Mouse (Mus musculus) embryonic facial prominence, embryonic 14.5 days (tissue): ENCODE measurements at regions not wholly inside any gene's neighbourhood (a gene's known extent, or its start where the extent isn't known, plus 50 kb on each side); places are given as distances from the start of the nearest gene placed in this dataset.

Experiments used
- ATAC-seq: fragments of 200-750 bp; cut with Nextera tagmentation; 2 replicates; pipeline ENCODE4 v1.8.0; 2017; ENCODE audit warnings: low read depth, moderate number of reproducible peaks, moderate TSS enrichment
- DNase-seq: peaks from one replicate; pipeline ENCODE4 v3.0.0-alpha.2; 2015; ENCODE audit warnings: low spot score
- H3K27ac ChIP-seq: fragments of 300-500 bp; sonication (generic); replicated peaks from 2 replicates; pipeline ENCODE4 v1.5.1; 2014; ENCODE audit warnings: low read depth, mild to moderate bottlenecking, low read length, moderate library complexity
- H3K27me3 ChIP-seq: fragments of 300-500 bp; sonication (generic); replicated peaks from 2 replicates; pipeline ENCODE4 v1.6.1; 2014; ENCODE audit warnings: low read length; ENCODE audit not compliant: control insufficient read depth, insufficient read depth
- H3K36me3 ChIP-seq: fragments of 300-500 bp; sonication (generic); 2 replicates; pipeline ENCODE4 v1.6.1; 2014; ENCODE audit warnings: low read length, mixed read lengths; ENCODE audit not compliant: control insufficient read depth, insufficient read depth
- H3K4me1 ChIP-seq: fragments of 300-500 bp; sonication (generic); 2 replicates; pipeline ENCODE4 v1.6.1; 2014; ENCODE audit warnings: antibody characterized with exemption, low read length; ENCODE audit not compliant: control insufficient read depth, insufficient read depth
- H3K4me2 ChIP-seq: fragments of 300-500 bp; sonication (generic); 2 replicates; pipeline ENCODE4 v1.6.1; 2014; ENCODE audit warnings: low read depth, mild to moderate bottlenecking, low read length, moderate library complexity, mixed read lengths
- H3K4me3 ChIP-seq: fragments of 300-500 bp; sonication (generic); 2 replicates; pipeline ENCODE4 v1.5.1; 2014; ENCODE audit warnings: low read depth, mild to moderate bottlenecking, low read length
- H3K9ac ChIP-seq: fragments of 300-500 bp; sonication (generic); 2 replicates; pipeline ENCODE4 v1.6.1; 2014; ENCODE audit warnings: low read depth, mild to moderate bottlenecking, low read length, moderate library complexity, mixed read lengths
- H3K9me3 ChIP-seq: fragments of 300-500 bp; sonication (generic); 2 replicates; pipeline ENCODE4 v1.6.1; 2016; ENCODE audit warnings: low read length; ENCODE audit not compliant: control insufficient read depth
- WGBS: fragments of 180-500 bp; shearing (Covaris S2); extraction: QIAGEN DNeasy Blood & Tissue Kit; methylation state at CpG from one replicate; pipeline ENCODE4 v1.1.7; 2014; 5-methylcytosine and 5-hydroxymethylcytosine counted together

DNA sequence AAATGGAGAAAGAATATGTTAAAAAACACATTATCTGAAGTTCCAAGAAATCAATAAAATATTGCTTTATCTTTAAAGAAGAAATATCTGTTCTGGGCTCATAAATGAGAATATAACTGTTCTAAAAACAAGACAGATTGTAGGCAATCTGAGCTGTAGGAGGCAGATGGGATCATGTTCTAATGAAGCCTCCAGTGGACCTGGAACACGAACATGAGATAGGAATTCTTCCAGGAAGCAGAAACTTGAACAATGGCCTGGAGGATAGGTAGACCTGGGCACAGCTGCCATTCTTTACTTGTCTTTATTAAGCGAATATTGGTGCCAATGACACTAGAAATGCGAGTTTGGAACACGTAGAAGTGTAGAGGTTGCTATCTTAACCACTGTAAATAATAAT lies 336.5 kb downstream of the Rab28 start:
- H3K9ac ChIP-seq: no peak overlapping the region
- H3K9me3 ChIP-seq: no peaks in the 10 kb centered on the region
- DNase-seq: no peak
- H3K4me3 ChIP-seq: no peak overlapping the region
- ATAC-seq: no peak
- no peaks in the 10 kb centered on the region for H3K36me3 ChIP-seq
- H3K4me2 ChIP-seq: no peak overlapping the region
- no peaks in the 10 kb centered on the region for H3K27me3 ChIP-seq
- no peak overlapping the region for H3K27ac ChIP-seq
- 78% methylated on average over 4 of the region's 4 CpGs for WGBS
- peaks cover 3% of the 10 kb centered on the region; the same call in 1 of the 2 replicates for H3K4me1 ChIP-seq

DNA sequence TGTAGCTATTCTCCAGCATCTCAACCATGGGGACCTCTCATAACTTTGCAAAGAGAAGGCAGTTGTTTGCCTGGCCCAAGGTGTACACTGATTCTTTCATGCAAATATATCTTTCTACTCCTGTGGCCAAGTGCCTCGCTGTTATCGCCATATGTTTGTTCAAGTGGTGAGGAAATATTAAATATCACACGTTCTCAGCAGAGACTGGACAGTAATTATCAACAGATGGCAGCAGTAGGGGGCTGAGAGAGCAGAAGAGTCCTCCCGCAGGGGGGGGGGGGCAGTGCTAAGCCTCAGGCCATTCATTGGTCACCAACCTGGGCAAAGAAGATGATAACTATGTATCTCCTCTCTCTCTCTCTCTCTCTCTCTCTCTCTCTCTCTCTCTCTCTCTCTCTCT lies 337.6 kb downstream of the Rab28 start:
- H3K36me3 ChIP-seq: no peaks in the 10 kb centered on the region
- no peaks in the 10 kb centered on the region for H3K27me3 ChIP-seq
- peaks cover 3% of the 10 kb centered on the region; the same call in 1 of the 2 replicates for H3K4me1 ChIP-seq
- no peak overlapping the region for H3K4me2 ChIP-seq
- no peak overlapping the region for H3K27ac ChIP-seq
- H3K4me3 ChIP-seq: no peak overlapping the region
- H3K9me3 ChIP-seq: no peaks in the 10 kb centered on the region
- ATAC-seq: no peak
- 11% methylated on average over 4 of the region's 4 CpGs for WGBS
- DNase-seq: peak; percentile 8
- no peak overlapping the region for H3K9ac ChIP-seq

DNA sequence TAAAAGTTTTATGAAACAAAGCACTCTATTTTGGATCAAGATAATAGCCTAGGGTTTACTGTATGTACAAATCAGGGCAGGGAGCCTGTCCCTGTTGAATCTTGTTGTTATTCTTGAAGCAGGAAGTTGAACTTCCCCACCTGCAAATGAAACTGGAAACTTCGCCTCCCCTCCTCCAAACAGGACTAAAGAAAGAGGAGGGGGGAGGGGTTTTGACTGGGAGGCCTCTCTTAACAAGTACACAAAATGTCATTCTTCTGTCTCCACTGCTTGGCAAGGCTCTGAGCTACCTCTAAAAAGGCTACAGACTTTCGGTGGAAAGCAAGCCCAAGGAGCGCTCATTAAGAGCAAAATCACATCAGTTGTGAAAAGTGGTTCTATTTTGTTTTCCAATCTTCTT lies 338.1 kb downstream of the Rab28 start:
- H3K9ac ChIP-seq: no peak overlapping the region
- no peaks in the 10 kb centered on the region for H3K9me3 ChIP-seq
- H3K4me2 ChIP-seq: no peak overlapping the region
- 45% methylated on average over 3 of the region's 3 CpGs for WGBS
- DNase-seq (peak; percentile 35), ATAC-seq (peak; percentile 41; the same call in 1 of the 2 replicates)
- H3K36me3 ChIP-seq: no peaks in the 10 kb centered on the region
- peaks cover 3% of the 10 kb centered on the region; the same call in 1 of the 2 replicates for H3K4me1 ChIP-seq
- no peak overlapping the region for H3K27ac ChIP-seq
- no peak overlapping the region for H3K4me3 ChIP-seq
- no peaks in the 10 kb centered on the region for H3K27me3 ChIP-seq

GRCm38 (mm10) chr5:41365883-41366282 lies 342.1 kb downstream of the Rab28 start:
- Histone ChIP-seq H3K27ac (no peak overlapping the region), H3K27me3 (no peaks in the 10 kb centered on the region), H3K36me3 (no peaks in the 10 kb centered on the region), H3K4me2 (no peak overlapping the region), H3K4me1 (peaks cover 3% of the 10 kb centered on the region; the same call in 1 of the 2 replicates), H3K9ac (no peak overlapping the region), H3K9me3 (no peaks in the 10 kb centered on the region), H3K4me3 (no peak overlapping the region)
- DNase-seq (no peak), ATAC-seq (no peak)
- 67% methylated on average over 4 of the region's 4 CpGs for WGBS

DNA sequence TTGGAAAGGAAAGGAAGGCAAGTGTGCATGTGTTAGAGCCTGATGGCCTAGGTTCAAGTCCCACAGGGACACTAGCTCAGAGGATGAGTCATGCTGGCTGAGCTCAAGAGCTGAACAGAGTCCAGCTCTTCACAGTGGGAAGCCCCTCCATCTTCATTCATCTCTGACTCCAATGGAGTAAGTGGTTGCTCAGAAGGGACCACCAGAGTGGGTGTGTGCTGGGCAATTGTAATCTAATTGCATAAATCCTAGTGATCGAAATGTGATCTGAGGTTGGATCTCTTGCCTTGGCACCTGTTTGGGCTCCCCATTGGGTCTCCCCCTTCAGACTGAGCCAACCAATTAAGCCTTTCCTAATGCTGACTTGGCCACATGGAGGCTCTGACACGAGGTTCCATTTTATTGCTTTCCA lies 359.5 kb downstream of the Rab28 start:
- no peak overlapping the region for H3K4me2 ChIP-seq
- H3K4me1 ChIP-seq: no peaks in the 10 kb centered on the region
- H3K36me3 ChIP-seq: no peaks in the 10 kb centered on the region
- DNase-seq: no peak
- no peak overlapping the region for H3K4me3 ChIP-seq
- WGBS: 77% methylated on average over 2 of the region's 2 CpGs
- no peaks in the 10 kb centered on the region for H3K27me3 ChIP-seq
- ATAC-seq: no peak
- no peak overlapping the region for H3K9ac ChIP-seq
- H3K9me3 ChIP-seq: no peaks in the 10 kb centered on the region
- no peak overlapping the region for H3K27ac ChIP-seq

DNA sequence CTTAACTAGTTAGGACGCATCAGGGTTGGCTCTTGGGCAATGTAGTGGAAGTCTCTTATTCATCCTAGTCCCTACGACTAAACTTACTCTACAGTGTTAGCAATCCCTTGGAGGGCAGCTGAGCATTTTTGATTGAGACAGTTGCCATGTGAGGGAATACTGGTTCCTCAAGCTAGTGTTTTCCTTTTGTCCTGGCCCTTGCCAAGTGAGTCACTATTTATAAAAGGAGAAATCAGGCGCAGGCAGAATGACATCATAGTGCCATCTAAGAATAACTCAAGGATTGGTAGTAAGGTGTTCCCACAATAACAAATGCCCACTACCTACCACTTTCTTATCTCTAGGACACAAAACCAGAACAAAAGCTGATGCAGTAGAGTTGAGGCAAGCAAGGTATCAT lies 360.5 kb downstream of the Rab28 start:
- no peak overlapping the region for H3K4me2 ChIP-seq
- H3K9ac ChIP-seq: no peak overlapping the region
- H3K36me3 ChIP-seq: no peaks in the 10 kb centered on the region
- no peaks in the 10 kb centered on the region for H3K9me3 ChIP-seq
- no peaks in the 10 kb centered on the region for H3K4me1 ChIP-seq
- 87% methylated on average over 3 of the region's 3 CpGs for WGBS
- ATAC-seq (no peak), DNase-seq (no peak)
- no peak overlapping the region for H3K4me3 ChIP-seq
- H3K27ac ChIP-seq: no peak overlapping the region
- H3K27me3 ChIP-seq: no peaks in the 10 kb centered on the region

- Histone ChIP-seq H3K9me3 (no peaks in the 10 kb centered on the region), H3K4me3 (no peak overlapping the region), H3K36me3 (no peaks in the 10 kb centered on the region), H3K27ac (no peak overlapping the region), H3K4me2 (no peak overlapping the region), H3K9ac (no peak overlapping the region), H3K4me1 (no peaks in the 10 kb centered on the region), H3K27me3 (no peaks in the 10 kb centered on the region)
- ATAC-seq (no peak), DNase-seq (no peak)
- 75% methylated on average over 1 of the region's 1 CpGs for WGBS
Observed at GRCm38 (mm10) chr5:41340581-41340980, 367.4 kb downstream of the Rab28 start.

DNA sequence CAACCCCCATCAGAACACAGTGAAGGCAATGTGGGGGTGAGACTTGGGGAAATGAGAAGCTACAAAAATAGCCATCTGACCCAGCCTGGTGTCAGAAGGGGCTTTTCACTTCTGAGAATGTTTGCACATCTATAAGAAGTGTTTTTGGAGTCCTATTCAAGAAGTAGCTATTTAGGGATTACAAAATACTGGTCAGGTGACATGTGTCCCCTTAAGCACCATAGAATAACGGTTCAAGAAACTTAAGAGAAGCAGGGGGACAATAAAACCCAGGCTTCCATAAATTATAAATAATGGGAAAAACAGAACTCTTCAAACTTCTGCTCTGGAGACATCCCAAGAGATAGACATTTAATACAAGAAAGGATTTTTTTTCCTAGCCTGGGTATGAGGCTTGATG lies 411.5 kb downstream of the Rab28 start:
- Histone ChIP-seq H3K9ac (no peak overlapping the region), H3K4me1 (no peaks in the 10 kb centered on the region), H3K36me3 (no peaks in the 10 kb centered on the region), H3K9me3 (no peaks in the 10 kb centered on the region), H3K4me2 (no peak overlapping the region), H3K4me3 (no peak overlapping the region), H3K27me3 (no peaks in the 10 kb centered on the region), H3K27ac (no peak overlapping the region)
- DNase-seq: no peak
- ATAC-seq: no peak
- 69% methylated on average over 1 of the region's 1 CpGs for WGBS

- no peak overlapping the region for H3K4me2 ChIP-seq
- H3K27ac ChIP-seq: no peak overlapping the region
- no peaks in the 10 kb centered on the region for H3K27me3 ChIP-seq
- no peaks in the 10 kb centered on the region for H3K9me3 ChIP-seq
- no peaks in the 10 kb centered on the region for H3K36me3 ChIP-seq
- ATAC-seq: no peak
- H3K4me3 ChIP-seq: no peak overlapping the region
- H3K9ac ChIP-seq: no peak overlapping the region
- no peak for DNase-seq
- H3K4me1 ChIP-seq: no peaks in the 10 kb centered on the region
Observed at GRCm38 (mm10) chr5:41266731-41267130, 441.2 kb downstream of the Rab28 start.
